Mouse (Mus musculus) limb, embryonic 13.5 days (tissue): ENCODE results near the gene Htr5b. TPM values are rescaled to one million over a fixed set of nuclear protein-coding genes. Genes with fewer than 3 reads are reported as not detected.

Experiments used
- ATAC-seq: fragments of 200-750 bp; cut with Nextera tagmentation; 2 replicates; pipeline ENCODE4 v1.8.0; 2017; ENCODE audit warnings: low read depth, moderate number of reproducible peaks, moderate TSS enrichment; ENCODE audit not compliant: low FRiP score
- H3K27ac ChIP-seq: fragments of 300-500 bp; sonication (generic); 2 replicates; pipeline ENCODE4 v1.5.1; 2015; ENCODE audit warnings: inconsistent platforms, mild to moderate bottlenecking, moderate library complexity
- H3K27me3 ChIP-seq: fragments of 300-500 bp; sonication (generic); 2 replicates; pipeline ENCODE4 v1.6.1; 2015; ENCODE audit warnings: mild to moderate bottlenecking, inconsistent platforms
- H3K36me3 ChIP-seq: fragments of 300-500 bp; sonication (generic); 2 replicates; pipeline ENCODE4 v1.6.1; 2015; ENCODE audit warnings: inconsistent platforms, mild to moderate bottlenecking, moderate library complexity
- H3K4me1 ChIP-seq: fragments of 300-500 bp; sonication (generic); 2 replicates; pipeline ENCODE4 v1.6.1; 2015; ENCODE audit warnings: inconsistent platforms
- H3K4me2 ChIP-seq: fragments of 300-500 bp; sonication (generic); replicated peaks from 2 replicates; pipeline ENCODE4 v1.6.1; 2015; ENCODE audit warnings: inconsistent platforms, mild to moderate bottlenecking, moderate library complexity
- H3K4me3 ChIP-seq: fragments of 300-500 bp; sonication (generic); 2 replicates; pipeline ENCODE4 v1.5.1; 2015; ENCODE audit warnings: moderate library complexity, mild to moderate bottlenecking, inconsistent platforms
- H3K9ac ChIP-seq: fragments of 300-500 bp; sonication (generic); 2 replicates; pipeline ENCODE4 v1.6.1; 2015; ENCODE audit warnings: mild to moderate bottlenecking, inconsistent platforms
- H3K9me3 ChIP-seq: fragments of 300-500 bp; sonication (generic); 2 replicates; pipeline ENCODE4 v1.6.1; 2016; ENCODE audit warnings: inconsistent platforms
- WGBS: fragments of 180-500 bp; shearing (Covaris S2); methylation state at CpG from one replicate; pipeline ENCODE4 v1.1.7; 2015; 5-methylcytosine and 5-hydroxymethylcytosine counted together
- polyA plus RNA-seq: library from polyadenylated mRNA; unstranded; fragments of >200 nt; fragmentation: Nextera tagmentation; extraction: Ambion mirVana; gene quantifications from 2 replicates; pipeline ENCODE4 v1.2.1, GENCODE M21; 2015

Htr5b gene
- polyA plus RNA-seq, 1 experiment from 2014 or later, result 0.38 TPM

GRCm38 (mm10) chr1:121479403-121479802, 48.9 kb downstream of the Htr5b start:
- Histone ChIP-seq H3K4me3 (no peak overlapping the region), H3K27ac (no peak overlapping the region), H3K27me3 (no peaks in the 10 kb centered on the region), H3K36me3 (peaks cover 79% of the 10 kb centered on the region), H3K9me3 (no peaks in the 10 kb centered on the region), H3K4me2 (no peak overlapping the region), H3K9ac (no peak overlapping the region), H3K4me1 (no peaks in the 10 kb centered on the region)
- WGBS, result 95% methylated on average over 5 of the region's 5 CpGs
- ATAC-seq, result no peak

- Histone ChIP-seq H3K27me3 (no peaks in the 10 kb centered on the region), H3K4me2 (no peak overlapping the region), H3K36me3 (peaks cover 77% of the 10 kb centered on the region), H3K4me1 (no peaks in the 10 kb centered on the region), H3K9me3 (no peaks in the 10 kb centered on the region), H3K27ac (no peak overlapping the region), H3K9ac (no peak overlapping the region), H3K4me3 (no peak overlapping the region)
- WGBS, result 88% methylated on average over 12 of the region's 12 CpGs
- no peak for ATAC-seq
Measured at GRCm38 (mm10) chr1:121478284-121478980, 49.8 kb downstream of the Htr5b start.

GRCm38 (mm10) chr1:121477716-121478115, 50.5 kb downstream of the Htr5b start:
- H3K9me3 ChIP-seq, result no peaks in the 10 kb centered on the region
- H3K4me2 ChIP-seq, result no peak overlapping the region
- no peaks in the 10 kb centered on the region for H3K4me1 ChIP-seq
- WGBS, result 94% methylated on average over 5 of the region's 5 CpGs
- peaks cover 70% of the 10 kb centered on the region for H3K36me3 ChIP-seq
- H3K27ac ChIP-seq, result no peak overlapping the region
- no peak for ATAC-seq
- H3K4me3 ChIP-seq, result no peak overlapping the region
- H3K9ac ChIP-seq, result no peak overlapping the region
- no peaks in the 10 kb centered on the region for H3K27me3 ChIP-seq

GRCm38 (mm10) chr1:121471503-121471902, 56.8 kb downstream of the Htr5b start:
- no peak for ATAC-seq
- no peaks in the 10 kb centered on the region for H3K27me3 ChIP-seq
- H3K4me2 ChIP-seq, result no peak overlapping the region
- H3K4me3 ChIP-seq, result no peak overlapping the region
- 61% methylated on average over 5 of the region's 5 CpGs for WGBS
- peaks cover 17% of the 10 kb centered on the region for H3K4me1 ChIP-seq
- H3K9ac ChIP-seq, result no peak overlapping the region
- H3K36me3 ChIP-seq, result peaks cover 36% of the 10 kb centered on the region
- H3K27ac ChIP-seq, result no peak overlapping the region
- no peaks in the 10 kb centered on the region for H3K9me3 ChIP-seq

- H3K27ac ChIP-seq, result no peak overlapping the region
- H3K36me3 ChIP-seq, result peaks cover 48% of the 10 kb centered on the region
- H3K4me3 ChIP-seq, result no peak overlapping the region
- H3K9ac ChIP-seq, result no peak overlapping the region
- no peaks in the 10 kb centered on the region for H3K9me3 ChIP-seq
- 80% methylated on average over 2 of the region's 2 CpGs for WGBS
- H3K4me2 ChIP-seq, result no peak overlapping the region
- peaks cover 24% of the 10 kb centered on the region for H3K4me1 ChIP-seq
- ATAC-seq, result no peak
- no peaks in the 10 kb centered on the region for H3K27me3 ChIP-seq
Measured at GRCm38 (mm10) chr1:121468271-121468670, 60.0 kb downstream of the Htr5b start.

- H3K9ac ChIP-seq, result no peak overlapping the region
- peaks cover 16% of the 10 kb centered on the region for H3K4me1 ChIP-seq
- no peaks in the 10 kb centered on the region for H3K27me3 ChIP-seq
- no peak for ATAC-seq
- no peak overlapping the region for H3K4me3 ChIP-seq
- H3K36me3 ChIP-seq, result peaks cover 67% of the 10 kb centered on the region
- H3K9me3 ChIP-seq, result no peaks in the 10 kb centered on the region
- H3K4me2 ChIP-seq, result no peak overlapping the region
- WGBS, result 79% methylated on average over 3 of the region's 3 CpGs
- no peak overlapping the region for H3K27ac ChIP-seq
Measured at GRCm38 (mm10) chr1:121466276-121466675, 62.0 kb downstream of the Htr5b start.

GRCm38 (mm10) chr1:121463806-121464205, 64.5 kb downstream of the Htr5b start:
- no peak for ATAC-seq
- Histone ChIP-seq H3K27ac (no peak overlapping the region), H3K4me3 (no peak overlapping the region), H3K27me3 (no peaks in the 10 kb centered on the region), H3K9me3 (no peaks in the 10 kb centered on the region), H3K4me1 (peaks cover 6% of the 10 kb centered on the region; the same call in 1 of the 2 replicates), H3K4me2 (no peak overlapping the region), H3K36me3 (peaks cover 60% of the 10 kb centered on the region), H3K9ac (no peak overlapping the region)
- 49% methylated on average over 7 of the region's 7 CpGs for WGBS

GRCm38 (mm10) chr1:121462643-121463042, 65.6 kb downstream of the Htr5b start:
- no peak for ATAC-seq
- peaks cover 6% of the 10 kb centered on the region; the same call in 1 of the 2 replicates for H3K4me1 ChIP-seq
- no peaks in the 10 kb centered on the region for H3K9me3 ChIP-seq
- no peak overlapping the region for H3K9ac ChIP-seq
- H3K27me3 ChIP-seq, result no peaks in the 10 kb centered on the region
- H3K27ac ChIP-seq, result no peak overlapping the region
- no peak overlapping the region for H3K4me3 ChIP-seq
- peaks cover 55% of the 10 kb centered on the region for H3K36me3 ChIP-seq
- H3K4me2 ChIP-seq, result no peak overlapping the region
- WGBS, result 74% methylated on average over 1 of the region's 1 CpGs

- no peak overlapping the region for H3K4me2 ChIP-seq
- H3K27me3 ChIP-seq, result no peaks in the 10 kb centered on the region
- no peaks in the 10 kb centered on the region for H3K9me3 ChIP-seq
- peaks cover 55% of the 10 kb centered on the region for H3K36me3 ChIP-seq
- no peak for ATAC-seq
- no peak overlapping the region for H3K4me3 ChIP-seq
- peaks cover 6% of the 10 kb centered on the region; the same call in 1 of the 2 replicates for H3K4me1 ChIP-seq
- H3K9ac ChIP-seq, result no peak overlapping the region
- no peak overlapping the region for H3K27ac ChIP-seq
- WGBS, result 83% methylated on average over 7 of the region's 7 CpGs
Measured at GRCm38 (mm10) chr1:121461895-121462294, 66.4 kb downstream of the Htr5b start.

GRCm38 (mm10) chr1:121460077-121460476, 68.2 kb downstream of the Htr5b start:
- no peak for ATAC-seq
- WGBS, result 74% methylated on average over 6 of the region's 6 CpGs
- H3K9me3 ChIP-seq, result no peaks in the 10 kb centered on the region
- no peak overlapping the region for H3K27ac ChIP-seq
- no peaks in the 10 kb centered on the region for H3K27me3 ChIP-seq
- no peak overlapping the region for H3K4me3 ChIP-seq
- H3K4me2 ChIP-seq, result no peak overlapping the region
- no peak overlapping the region for H3K9ac ChIP-seq
- H3K4me1 ChIP-seq, result peaks cover 6% of the 10 kb centered on the region; the same call in 1 of the 2 replicates
- H3K36me3 ChIP-seq, result peaks cover 52% of the 10 kb centered on the region

Other genes with a start within 250 kb of the Htr5b start
- gene Insig2, start 195.9 kb downstream of the Htr5b start, polyA plus RNA-seq, result 30.6 and 33.0 TPM in 2 replicates
- 12.6 and 16.3 TPM in 2 replicates for gene Ccdc93, start 97.4 kb downstream of the Htr5b start, polyA plus RNA-seq
- gene Ddx18, start 39.5 kb upstream of the Htr5b start, polyA plus RNA-seq, result 75.9 and 77.0 TPM in 2 replicates